Mouse (Mus musculus): ENCODE measurements around the gene Syt12.

Syt12 gene

GRCm38 (mm10) chr19:4414631-4415030, 62.6 kb downstream of the Syt12 start:
- no peak for DNase-seq (ENCODE audit: extremely low read depth, low read depth, low spot score)

- DNase-seq (ENCODE audit: extremely low read depth, low read depth, low spot score), result peak; percentile 80
Measured at GRCm38 (mm10) chr19:4409062-4409461, 68.2 kb downstream of the Syt12 start.

- DNase-seq (ENCODE audit: extremely low read depth, low read depth, low spot score), result no peak
Measured at GRCm38 (mm10) chr19:4404840-4405239, 72.4 kb downstream of the Syt12 start.

GRCm38 (mm10) chr19:4398959-4399358, 78.3 kb downstream of the Syt12 start:
- DNase-seq (ENCODE audit: extremely low read depth, low read depth, low spot score), result no peak

GRCm38 (mm10) chr19:4398630-4398948, 78.7 kb downstream of the Syt12 start:
- no peak for DNase-seq (ENCODE audit: extremely low read depth, low read depth, low spot score)

- no peak for DNase-seq (ENCODE audit: extremely low read depth, low read depth, low spot score)
Measured at GRCm38 (mm10) chr19:4397798-4398629, 79.2 kb downstream of the Syt12 start, which contains the start of gene Kdm2a. Gene Kdm2a, minus strand, starts transcription at chr19:4398285.

GRCm38 (mm10) chr19:4396998-4397797, 80.0 kb downstream of the Syt12 start:
- peak; percentile 52 for DNase-seq (ENCODE audit: extremely low read depth, low read depth, low spot score)

- no peak for DNase-seq (ENCODE audit: extremely low read depth, low read depth, low spot score)
Measured at GRCm38 (mm10) chr19:4396081-4396997, 80.9 kb downstream of the Syt12 start.
